8 mouse cellular contexts compared by ENCODE assay signal in genomic region chr1:180225500-180226220, GRCm38 (mm10). TPM values are rescaled to one million over a fixed set of nuclear protein-coding genes. Genes with fewer than 3 reads are reported as not detected.
DNase-seq lines count a peak whose midpoint lies in the region; ATAC-seq lines count a peak whose summit lies in the region.

No protein-coding gene starts in this region.

- peak overlapping the region; percentile 48 for H3K4me3 ChIP-seq in heart, embryonic 11.5 days (ENCODE audit: low read depth, low read length)
- peak overlapping the region; percentile 47 for H3K4me3 ChIP-seq in kidney, embryonic 14.5 days (ENCODE audit: low read length)

- H3K36me3 ChIP-seq in heart, embryonic 11.5 days (ENCODE audit: control insufficient read depth, insufficient read depth, low read length), result no peaks in the 10 kb centered on the region
- H3K36me3 ChIP-seq in kidney, embryonic 14.5 days (ENCODE audit: control insufficient read depth, insufficient read depth, low read length), result no peaks in the 10 kb centered on the region

- peak; percentile 35 for DNase-seq in 3134 (ENCODE audit: extremely low read depth, insufficient read length, low spot score)
- DNase-seq in embryo, embryonic 11 days, result peak; percentile 84
- DNase-seq in lung, postnatal 10 days, result peak; percentile 75
- DNase-seq in ovary, postnatal 14 days (ENCODE audit: low spot score), result peak; percentile 36
- DNase-seq in yolk sac, embryonic 10.5 days (ENCODE audit: low spot score), result peak; percentile 59

- peak; percentile 85 for ATAC-seq in activated CD4-positive, CD25-positive, alpha-beta regulatory T cell, adult 4 months
- ATAC-seq in heart, embryonic 11.5 days (replicated peaks; ENCODE audit: insufficient number of reproducible peaks, low FRiP score, low TSS enrichment), result peak; percentile 87
- ATAC-seq in kidney, embryonic 14.5 days (ENCODE audit: low FRiP score, low TSS enrichment), result peak; percentile 87

- H3K27ac ChIP-seq in heart, embryonic 11.5 days (ENCODE audit: low read depth, low read length), result peak overlapping the region; percentile 50; the same call in 1 of the 2 replicates
- no peak overlapping the region; the same call in 1 of the 2 replicates for H3K27ac ChIP-seq in kidney, embryonic 14.5 days (ENCODE audit: low read depth, low read length)

- H3K9ac ChIP-seq in heart, embryonic 11.5 days (ENCODE audit: low read depth, low read length), result peak overlapping the region; percentile 69
- peak overlapping the region; percentile 42; the same call in 1 of the 2 replicates for H3K9ac ChIP-seq in kidney, embryonic 14.5 days (ENCODE audit: low read depth, low read length)

- H3K4me1 ChIP-seq in heart, embryonic 11.5 days (ENCODE audit: control insufficient read depth, insufficient read depth, low read length), result peaks cover 6% of the 10 kb centered on the region
- H3K4me1 ChIP-seq in kidney, embryonic 14.5 days (ENCODE audit: control insufficient read depth, insufficient read depth, low read length), result peaks cover 10% of the 10 kb centered on the region; the same call in 1 of the 2 replicates

- no peaks in the 10 kb centered on the region for H3K9me3 ChIP-seq in heart, embryonic 11.5 days (replicated peaks; ENCODE audit: control insufficient read depth, low read length)
- H3K9me3 ChIP-seq in kidney, embryonic 14.5 days (ENCODE audit: control insufficient read depth, low read length), result no peaks in the 10 kb centered on the region

- no peaks in the 10 kb centered on the region for H3K27me3 ChIP-seq in heart, embryonic 11.5 days (ENCODE audit: control insufficient read depth, insufficient read depth, low read length)
- H3K27me3 ChIP-seq in kidney, embryonic 14.5 days (ENCODE audit: control insufficient read depth, insufficient read depth, low read length), result no peaks in the 10 kb centered on the region

- WGBS in heart, embryonic 11.5 days (ENCODE audit: insufficient replicate concordance), result 14% methylated on average over 21 of the region's 21 CpGs
- 12% methylated on average over 21 of the region's 21 CpGs for WGBS in kidney, embryonic 14.5 days

- H3K4me2 ChIP-seq in heart, embryonic 11.5 days, result peak overlapping the region; percentile 61
- H3K4me2 ChIP-seq in kidney, embryonic 14.5 days (replicated peaks; ENCODE audit: low read depth, low read length), result peak overlapping the region; percentile 70

RNA-seq across cellular contexts. Expression of gene Coq8a, which starts 26.3 kb away (rescaled TPM):
- polyA plus RNA-seq in activated CD4-positive, CD25-positive, alpha-beta regulatory T cell, adult 4 months (2017; shearing (Covaris generic)), result 10 to 100 TPM; 25.3 to 28.8 TPM
- polyA plus RNA-seq in heart, embryonic 11.5 days (2014; fragmentation: Nextera tagmentation; extraction: Ambion mirVana), result 8.6 and 10.8 TPM in 2 replicates
- polyA plus RNA-seq in kidney, embryonic 14.5 days (2014; fragmentation: Nextera tagmentation; extraction: Ambion mirVana), result 6.0 and 10.4 TPM in 2 replicates

RNA-seq across cellular contexts. Expression of gene Psen2, which starts 37.6 kb away (rescaled TPM):
- polyA plus RNA-seq in activated CD4-positive, CD25-positive, alpha-beta regulatory T cell, adult 4 months (2017; shearing (Covaris generic)), result 100 to 1,000 TPM; 109 to 116 TPM
- polyA plus RNA-seq in heart, embryonic 11.5 days (2014; fragmentation: Nextera tagmentation; extraction: Ambion mirVana), result 14.7 and 17.3 TPM in 2 replicates
- 15.4 and 17.1 TPM in 2 replicates for polyA plus RNA-seq in kidney, embryonic 14.5 days (2014; fragmentation: Nextera tagmentation; extraction: Ambion mirVana)
